Mouse (Mus musculus): ENCODE data around the gene Ifna14. TPM values are rescaled to one million over a fixed set of nuclear protein-coding genes. Genes with fewer than 3 reads are reported as not detected.
A peak's percentile ranks its signal among the peaks of the same experiment; 100 is the strongest.

Ifna14 gene
- polyA plus RNA-seq, 1 experiment from 2014 or later = not detected

DNA sequence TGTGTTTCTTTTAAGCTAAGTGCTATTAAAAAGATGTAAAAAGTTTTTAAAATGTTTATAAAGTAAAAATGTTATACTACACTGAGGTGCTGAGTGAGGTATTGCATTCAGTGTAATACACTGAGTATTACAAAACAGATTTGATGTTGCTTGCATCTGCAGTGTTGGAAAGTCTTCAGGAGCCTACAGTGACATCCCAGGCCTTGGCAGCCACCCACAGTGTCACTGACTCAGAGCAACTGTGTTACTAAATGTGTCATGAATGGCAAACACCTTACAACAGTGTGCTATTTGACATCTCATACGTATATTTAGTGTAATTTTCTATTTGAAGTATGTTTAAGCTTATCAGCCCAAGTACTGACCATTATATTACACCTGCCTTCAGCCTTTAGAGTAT is 23.6 kb downstream of the Ifna14 start:
- no peak overlapping the region for H3K4me3 ChIP-seq (replicated peaks; ENCODE audit: low read depth, low read length)
- no peak for ATAC-seq (replicated peaks; ENCODE audit: low FRiP score, low read depth)

DNA sequence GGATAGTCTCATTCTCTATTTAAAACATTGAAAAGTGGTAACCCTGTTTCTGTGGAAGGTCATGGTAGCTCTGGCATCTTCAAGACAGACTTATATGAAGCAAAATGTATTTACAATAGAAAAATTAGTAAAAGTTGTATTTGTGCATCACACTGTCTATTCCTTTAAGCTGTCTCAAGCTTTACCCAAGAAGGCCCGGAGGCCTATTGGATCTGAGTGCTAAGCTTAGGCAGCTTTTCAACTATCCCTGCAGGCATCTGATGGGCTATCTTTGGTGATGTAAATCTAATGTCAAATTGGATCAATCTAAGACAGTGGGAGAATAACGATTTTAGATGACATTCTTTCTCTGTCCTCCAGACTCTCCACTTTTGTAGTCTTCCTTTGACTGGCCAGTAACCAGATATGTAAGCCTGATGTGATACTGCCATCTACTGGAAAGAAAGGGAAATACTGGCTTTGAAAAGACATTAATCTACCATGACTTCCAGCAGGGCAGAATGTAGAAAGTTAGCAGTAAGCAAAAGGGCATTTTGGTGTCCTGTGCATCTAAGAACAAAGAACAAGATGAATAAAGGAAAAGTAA is 27.9 kb downstream of the Ifna14 start:
- 49% methylated on average over 2 of the region's 2 CpGs for WGBS
- no peak overlapping the region for H3K4me2 ChIP-seq (ENCODE audit: low read length)
- peak; percentile 91 for DNase-seq (ENCODE audit: low spot score)
- no peak overlapping the region for H3K9ac ChIP-seq (ENCODE audit: low read depth, low read length)
- no peaks in the 10 kb centered on the region for H3K36me3 ChIP-seq (ENCODE audit: insufficient read depth, low read length)
- H3K4me3 ChIP-seq (replicated peaks; ENCODE audit: low read depth, low read length) = no peak overlapping the region
- H3K4me1 ChIP-seq (replicated peaks; ENCODE audit: insufficient read depth, low read length) = no peaks in the 10 kb centered on the region
- ATAC-seq (replicated peaks; ENCODE audit: low FRiP score, low read depth) = 0 out of 2 replicates have a peak, but pooled peaks have one; percentile 46
- H3K27ac ChIP-seq = no peak overlapping the region
- H3K27me3 ChIP-seq (ENCODE audit: insufficient read depth, low read length) = no peaks in the 10 kb centered on the region
- peak; percentile 98 for TF ChIP-seq CTCF (IDR thresholded peaks at IDR 0.05; ENCODE audit: low read depth)
- no peaks in the 10 kb centered on the region for H3K9me3 ChIP-seq (replicated peaks; ENCODE audit: low read length)

More for the DNA sequence above, 23.6 kb downstream of the Ifna14 start:
- Histone ChIP-seq H3K9me3 (replicated peaks; ENCODE audit: low read length) (no peaks in the 10 kb centered on the region), H3K4me2 (ENCODE audit: low read length) (no peak overlapping the region), H3K27ac (no peak overlapping the region), H3K27me3 (ENCODE audit: insufficient read depth, low read length) (no peaks in the 10 kb centered on the region), H3K4me1 (replicated peaks; ENCODE audit: insufficient read depth, low read length) (no peaks in the 10 kb centered on the region), H3K9ac (ENCODE audit: low read depth, low read length) (no peak overlapping the region), H3K36me3 (ENCODE audit: insufficient read depth, low read length) (no peaks in the 10 kb centered on the region)
- WGBS = 84% methylated on average over 1 of the region's 1 CpGs
- no peak for TF ChIP-seq CTCF (IDR thresholded peaks at IDR 0.05; ENCODE audit: low read depth)
- no peak for DNase-seq (ENCODE audit: low spot score)

DNA sequence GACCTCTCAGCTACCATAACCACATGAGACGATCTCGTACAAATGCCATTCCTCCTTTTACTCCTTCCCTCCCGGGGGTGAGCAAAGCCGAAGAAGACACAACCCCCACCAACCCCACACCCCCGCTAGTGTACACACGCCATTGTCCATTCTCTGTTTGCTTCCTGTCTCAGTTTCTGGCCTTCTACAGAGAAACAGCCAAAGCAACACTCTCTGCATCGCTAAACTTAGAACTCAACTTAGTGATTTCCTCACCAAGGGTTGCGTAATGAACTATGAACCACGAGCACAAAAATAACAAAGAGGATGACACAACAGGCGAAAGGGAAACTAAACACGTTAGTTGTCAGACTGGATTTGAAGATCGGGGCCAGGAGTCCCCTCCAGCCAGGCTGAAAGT is 34.3 kb downstream of the Ifna14 start:
- ATAC-seq (replicated peaks; ENCODE audit: low FRiP score, low read depth) = no peak
- H3K4me3 ChIP-seq (replicated peaks; ENCODE audit: low read depth, low read length) = no peak overlapping the region
- no peak overlapping the region for H3K4me2 ChIP-seq (ENCODE audit: low read length)
- TF ChIP-seq CTCF (IDR thresholded peaks at IDR 0.05; ENCODE audit: low read depth) = no peak
- H3K4me1 ChIP-seq (replicated peaks; ENCODE audit: insufficient read depth, low read length) = no peaks in the 10 kb centered on the region
- H3K36me3 ChIP-seq (ENCODE audit: insufficient read depth, low read length) = no peaks in the 10 kb centered on the region
- WGBS = 49% methylated on average over 12 of the region's 12 CpGs
- peak; percentile 54 for DNase-seq (ENCODE audit: low spot score)
- no peak overlapping the region for H3K27ac ChIP-seq
- no peak overlapping the region for H3K9ac ChIP-seq (ENCODE audit: low read depth, low read length)
- H3K27me3 ChIP-seq (ENCODE audit: insufficient read depth, low read length) = no peaks in the 10 kb centered on the region
- H3K9me3 ChIP-seq (replicated peaks; ENCODE audit: low read length) = no peaks in the 10 kb centered on the region

DNA sequence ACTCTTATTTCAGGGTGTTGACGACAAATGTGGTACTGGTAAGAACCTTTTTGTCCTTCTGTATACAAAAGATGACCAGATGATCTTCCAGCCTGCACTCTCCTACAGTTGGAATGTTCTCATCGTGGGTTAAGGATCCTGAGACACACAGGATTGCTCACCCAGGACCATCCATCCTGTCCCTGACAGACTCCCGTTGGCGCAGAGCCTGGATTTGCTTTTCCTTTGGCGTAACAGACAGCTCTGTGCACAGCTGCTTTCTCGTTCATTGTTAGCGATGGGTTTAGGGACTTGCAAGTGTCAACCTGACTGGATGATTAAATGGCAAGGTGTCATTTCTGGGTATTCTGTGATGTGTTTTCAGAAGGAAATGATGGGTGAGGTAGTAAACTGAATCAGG is 35.0 kb downstream of the Ifna14 start:
- Histone ChIP-seq H3K4me3 (replicated peaks; ENCODE audit: low read depth, low read length) (no peak overlapping the region), H3K36me3 (ENCODE audit: insufficient read depth, low read length) (no peaks in the 10 kb centered on the region), H3K27me3 (ENCODE audit: insufficient read depth, low read length) (no peaks in the 10 kb centered on the region), H3K27ac (no peak overlapping the region), H3K9me3 (replicated peaks; ENCODE audit: low read length) (no peaks in the 10 kb centered on the region), H3K4me2 (ENCODE audit: low read length) (no peak overlapping the region), H3K9ac (ENCODE audit: low read depth, low read length) (no peak overlapping the region), H3K4me1 (replicated peaks; ENCODE audit: insufficient read depth, low read length) (no peaks in the 10 kb centered on the region)
- WGBS = 44% methylated on average over 7 of the region's 7 CpGs
- TF ChIP-seq CTCF (IDR thresholded peaks at IDR 0.05; ENCODE audit: low read depth) = no peak
- ATAC-seq (replicated peaks; ENCODE audit: low FRiP score, low read depth) (no peak), DNase-seq (ENCODE audit: low spot score) (peak; percentile 39)

DNA sequence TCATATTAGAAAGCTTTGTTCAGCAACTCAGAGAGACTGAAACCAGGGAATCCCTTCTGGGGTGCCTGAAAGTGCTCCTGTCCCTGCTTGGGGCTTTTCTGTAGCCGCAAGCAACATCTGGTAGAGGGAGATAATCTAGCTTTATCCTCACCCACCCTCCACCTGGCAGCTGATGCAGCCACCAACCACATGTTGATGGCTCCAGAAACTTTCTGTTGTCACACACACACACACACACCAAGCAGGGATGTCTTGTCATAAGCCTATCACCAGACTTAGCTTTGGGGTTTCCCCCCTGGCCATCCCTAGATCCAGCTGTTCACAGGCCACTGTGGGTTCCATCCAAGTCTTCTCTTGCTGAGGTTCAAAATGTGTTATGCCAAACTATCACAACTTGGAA is 35.9 kb downstream of the Ifna14 start:
- Histone ChIP-seq H3K27me3 (ENCODE audit: insufficient read depth, low read length) (no peaks in the 10 kb centered on the region), H3K9ac (ENCODE audit: low read depth, low read length) (no peak overlapping the region), H3K27ac (no peak overlapping the region), H3K36me3 (ENCODE audit: insufficient read depth, low read length) (no peaks in the 10 kb centered on the region), H3K4me2 (ENCODE audit: low read length) (no peak overlapping the region), H3K4me3 (replicated peaks; ENCODE audit: low read depth, low read length) (no peak overlapping the region), H3K9me3 (replicated peaks; ENCODE audit: low read length) (no peaks in the 10 kb centered on the region), H3K4me1 (replicated peaks; ENCODE audit: insufficient read depth, low read length) (no peaks in the 10 kb centered on the region)
- ATAC-seq (replicated peaks; ENCODE audit: low FRiP score, low read depth) = no peak
- 95% methylated on average over 1 of the region's 1 CpGs for WGBS
- TF ChIP-seq CTCF (IDR thresholded peaks at IDR 0.05; ENCODE audit: low read depth) = no peak
- no peak for DNase-seq (ENCODE audit: low spot score)

DNA sequence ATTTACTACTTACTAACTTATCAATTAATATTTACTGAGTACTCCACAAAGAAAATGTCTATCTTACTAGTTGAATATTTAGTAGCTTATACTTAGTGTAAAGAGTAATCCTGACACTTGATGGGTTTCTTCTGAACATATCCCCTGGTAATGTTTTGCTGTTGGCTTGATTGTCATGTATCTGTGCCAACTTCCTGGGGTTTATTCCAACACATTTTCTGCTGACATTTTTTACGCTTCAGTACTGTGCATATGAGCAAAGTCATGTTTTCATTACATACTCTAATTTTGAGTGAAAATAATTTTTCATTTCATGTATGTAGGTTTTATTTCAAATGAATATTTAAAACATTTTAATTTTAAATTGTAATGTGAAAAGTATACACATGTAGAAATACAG is 36.7 kb downstream of the Ifna14 start:
- ATAC-seq (replicated peaks; ENCODE audit: low FRiP score, low read depth) = no peak
- Histone ChIP-seq H3K27ac (no peak overlapping the region), H3K4me2 (ENCODE audit: low read length) (no peak overlapping the region), H3K9ac (ENCODE audit: low read depth, low read length) (no peak overlapping the region), H3K36me3 (ENCODE audit: insufficient read depth, low read length) (no peaks in the 10 kb centered on the region), H3K4me1 (replicated peaks; ENCODE audit: insufficient read depth, low read length) (no peaks in the 10 kb centered on the region), H3K4me3 (replicated peaks; ENCODE audit: low read depth, low read length) (no peak overlapping the region), H3K27me3 (ENCODE audit: insufficient read depth, low read length) (no peaks in the 10 kb centered on the region), H3K9me3 (replicated peaks; ENCODE audit: low read length) (no peaks in the 10 kb centered on the region)
- DNase-seq (ENCODE audit: low spot score) = no peak
- 89% methylated on average over 1 of the region's 1 CpGs for WGBS
- TF ChIP-seq CTCF (IDR thresholded peaks at IDR 0.05; ENCODE audit: low read depth) = no peak

DNA sequence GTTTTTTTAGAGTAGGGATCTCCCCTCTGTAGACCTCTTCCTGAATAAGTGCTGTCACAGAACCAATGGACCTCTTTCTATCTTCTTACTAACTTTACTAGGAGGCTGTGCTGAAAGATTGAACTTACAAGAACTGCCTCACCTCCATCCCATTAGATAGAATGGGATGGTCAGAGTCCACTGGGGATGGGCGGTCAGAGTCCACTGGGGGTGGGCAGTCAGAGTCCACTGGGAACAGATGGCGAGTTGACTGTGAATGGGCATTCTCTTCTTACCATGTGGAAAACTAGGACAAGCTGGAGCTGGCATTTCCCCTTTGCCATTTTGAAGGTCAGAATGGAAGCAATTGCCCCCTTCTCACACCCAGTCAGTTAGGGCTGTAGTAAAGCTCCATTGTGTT is 38.1 kb downstream of the Ifna14 start:
- Histone ChIP-seq H3K27me3 (ENCODE audit: insufficient read depth, low read length) (no peaks in the 10 kb centered on the region), H3K4me2 (ENCODE audit: low read length) (no peak overlapping the region), H3K4me1 (replicated peaks; ENCODE audit: insufficient read depth, low read length) (no peaks in the 10 kb centered on the region), H3K27ac (no peak overlapping the region), H3K4me3 (replicated peaks; ENCODE audit: low read depth, low read length) (no peak overlapping the region), H3K9ac (ENCODE audit: low read depth, low read length) (no peak overlapping the region), H3K9me3 (replicated peaks; ENCODE audit: low read length) (no peaks in the 10 kb centered on the region), H3K36me3 (ENCODE audit: insufficient read depth, low read length) (no peaks in the 10 kb centered on the region)
- 86% methylated on average over 2 of the region's 2 CpGs for WGBS
- TF ChIP-seq CTCF (IDR thresholded peaks at IDR 0.05; ENCODE audit: low read depth) = no peak
- no peak for DNase-seq (ENCODE audit: low spot score)
- no peak; the same call in 1 of the 2 replicates for ATAC-seq (replicated peaks; ENCODE audit: low FRiP score, low read depth)

All from kidney, postnatal 0 days (tissue).